Mouse (Mus musculus): Measurements from ENCODE around the gene Ifnk.

- TF ChIP-seq CHD2 (IDR thresholded peaks at IDR 0.05; ENCODE audit: low read depth, low read length): no peak
- no peak for TF ChIP-seq HCFC1 (IDR thresholded peaks at IDR 0.05; ENCODE audit: borderline replicate concordance, insufficient read depth, low read length)
- no peak for TF ChIP-seq ZC3H11A (IDR thresholded peaks at IDR 0.05; ENCODE audit: borderline replicate concordance, low read depth, low read length)
- TF ChIP-seq MAFK (IDR thresholded peaks at IDR 0.05; ENCODE audit: insufficient read depth, low read depth, low read length): no peak
- TF ChIP-seq ZNF384 (IDR thresholded peaks at IDR 0.05; ENCODE audit: low read depth, low read length): no peak
Observed at GRCm38 (mm10) chr4:35120159-35120558, 31.7 kb upstream of the Ifnk start.
